Mouse (Mus musculus) cortical plate, adult 2 months (tissue): ENCODE measurements around the gene Kirrel.

Source experiments
- CTCF ChIP-seq: fragments of 200-500 bp; IDR thresholded peaks from 2 replicates; pipeline ENCODE4 v1.5.1; 2011; ENCODE audit warnings: mild to moderate bottlenecking, control low read depth, low read length; ENCODE audit not compliant: insufficient read depth; ENCODE audit errors: extremely low read depth
- POLR2A ChIP-seq: fragments of 200-500 bp; IDR thresholded peaks from 2 replicates; pipeline ENCODE4 v1.6.1; 2011; ENCODE audit warnings: mild to moderate bottlenecking, low read length, control low read depth; ENCODE audit not compliant: insufficient read depth; ENCODE audit errors: extremely low read depth

- TF ChIP-seq CTCF (no peak), POLR2A (no peak)
These were observed 140.5 kb downstream of the Kirrel start for GRCm38 (mm10) chr3:87034061-87034460.
